Mouse (Mus musculus) brown adipose tissue, adult 24 weeks (tissue): ENCODE data around the gene Rab5c. TPM values are rescaled to one million over a fixed set of nuclear protein-coding genes. Genes with fewer than 3 reads are reported as not detected.
A peak's percentile ranks its signal among the peaks of the same experiment; 100 is the strongest.

Experiments
- H3K27ac ChIP-seq: fragments of 200-500 bp; replicated peaks from 2 replicates; pipeline ENCODE4 v1.5.1; 2012; ENCODE audit warnings: low read depth, mild to moderate bottlenecking, low read length
- H3K4me1 ChIP-seq: fragments of 200-500 bp; 2 replicates; pipeline ENCODE4 v1.6.1; 2012; ENCODE audit warnings: low read length, mixed read lengths; ENCODE audit not compliant: control insufficient read depth, insufficient read depth, insufficient read length
- H3K4me3 ChIP-seq: fragments of 200-500 bp; 2 replicates; pipeline ENCODE4 v1.5.1; 2012; ENCODE audit warnings: low read depth, mild to moderate bottlenecking, low read length, moderate library complexity; ENCODE audit not compliant: insufficient read depth
- polyA plus RNA-seq: library from polyadenylated mRNA; stranded (reverse); fragments of >200 nt; gene quantifications from 2 replicates; pipeline ENCODE4 v1.2.4, GENCODE M21; 2012; ENCODE audit not compliant: missing spikeins, insufficient read depth, insufficient read length

The Rab5c gene
- polyA plus RNA-seq, 1 experiment = 148 TPM

- Histone ChIP-seq H3K27ac (peak overlapping the region; percentile 89), H3K4me3 (peak overlapping the region; percentile 82)
Observed at GRCm38 (mm10) chr11:100737105-100737733, 796 bp downstream of the Rab5c start.

GRCm38 (mm10) chr11:100736746-100737080, 1.3 kb downstream of the Rab5c start:
- peak overlapping the region; percentile 3 for H3K27ac ChIP-seq
- H3K4me1 ChIP-seq = peaks cover 24% of the 10 kb centered on the region

More at GRCm38 (mm10) chr11:100737105-100737733, 796 bp downstream of the Rab5c start:
- H3K4me1 ChIP-seq = peaks cover 26% of the 10 kb centered on the region

GRCm38 (mm10) chr11:100735954-100736745, 1.9 kb downstream of the Rab5c start:
- H3K4me1 ChIP-seq = peaks cover 22% of the 10 kb centered on the region
- H3K27ac ChIP-seq = peak overlapping the region; percentile 57
- peak overlapping the region; percentile 82 for H3K4me3 ChIP-seq

More at GRCm38 (mm10) chr11:100736746-100737080, 1.3 kb downstream of the Rab5c start:
- peak overlapping the region; percentile 82 for H3K4me3 ChIP-seq

GRCm38 (mm10) chr11:100735134-100735865, 2.7 kb downstream of the Rab5c start:
- peaks cover 28% of the 10 kb centered on the region for H3K4me1 ChIP-seq

GRCm38 (mm10) chr11:100730477-100731205, 7.4 kb downstream of the Rab5c start:
- Histone ChIP-seq H3K4me1 (peaks cover 43% of the 10 kb centered on the region), H3K4me3 (no peak overlapping the region), H3K27ac (peak overlapping the region; percentile 85)

More at GRCm38 (mm10) chr11:100735134-100735865, 2.7 kb downstream of the Rab5c start:
- Histone ChIP-seq H3K27ac (peak overlapping the region; percentile 57), H3K4me3 (peak overlapping the region; percentile 82)

- H3K27ac ChIP-seq = peak overlapping the region; percentile 77
- peaks cover 43% of the 10 kb centered on the region for H3K4me1 ChIP-seq
- H3K4me3 ChIP-seq = no peak overlapping the region
Observed at GRCm38 (mm10) chr11:100729976-100730375, 8.0 kb downstream of the Rab5c start.

GRCm38 (mm10) chr11:100728601-100729000, 9.4 kb downstream of the Rab5c start:
- Histone ChIP-seq H3K4me1 (peaks cover 51% of the 10 kb centered on the region), H3K27ac (peak overlapping the region; percentile 77), H3K4me3 (no peak overlapping the region)

GRCm38 (mm10) chr11:100727201-100727600, 10.8 kb downstream of the Rab5c start:
- Histone ChIP-seq H3K27ac (peak overlapping the region; percentile 43), H3K4me3 (no peak overlapping the region), H3K4me1 (peaks cover 55% of the 10 kb centered on the region)

GRCm38 (mm10) chr11:100724919-100725512, 13.0 kb downstream of the Rab5c start:
- Histone ChIP-seq H3K27ac (peak overlapping the region; percentile 90), H3K4me3 (no peak overlapping the region), H3K4me1 (peaks cover 63% of the 10 kb centered on the region)

- peaks cover 58% of the 10 kb centered on the region for H3K4me1 ChIP-seq
- H3K4me3 ChIP-seq = no peak overlapping the region
- H3K27ac ChIP-seq = peak overlapping the region; percentile 78
Observed at GRCm38 (mm10) chr11:100722493-100723028, 15.5 kb downstream of the Rab5c start.

GRCm38 (mm10) chr11:100721776-100722492, 16.1 kb downstream of the Rab5c start:
- Histone ChIP-seq H3K4me1 (peaks cover 53% of the 10 kb centered on the region), H3K4me3 (no peak overlapping the region), H3K27ac (peak overlapping the region; percentile 78)

- Histone ChIP-seq H3K27ac (peak overlapping the region; percentile 79), H3K4me1 (peaks cover 53% of the 10 kb centered on the region), H3K4me3 (no peak overlapping the region)
Observed at GRCm38 (mm10) chr11:100721254-100721653, 16.8 kb downstream of the Rab5c start.

GRCm38 (mm10) chr11:100720345-100720744, 17.7 kb downstream of the Rab5c start:
- H3K4me3 ChIP-seq = peak overlapping the region; percentile 0; the same call in 1 of the 2 replicates
- peak overlapping the region; percentile 79 for H3K27ac ChIP-seq
- peaks cover 51% of the 10 kb centered on the region for H3K4me1 ChIP-seq
